Mouse (Mus musculus) induced T-regulatory cell, adult 2 months (primary cell): Measurements from ENCODE around the gene Ergic1.

Experiments used
- DNase-seq: peaks from one replicate; pipeline ENCODE4 v3.0.0-alpha.2; 2012; ENCODE audit warnings: low read depth

Gene Ergic1

DNA sequence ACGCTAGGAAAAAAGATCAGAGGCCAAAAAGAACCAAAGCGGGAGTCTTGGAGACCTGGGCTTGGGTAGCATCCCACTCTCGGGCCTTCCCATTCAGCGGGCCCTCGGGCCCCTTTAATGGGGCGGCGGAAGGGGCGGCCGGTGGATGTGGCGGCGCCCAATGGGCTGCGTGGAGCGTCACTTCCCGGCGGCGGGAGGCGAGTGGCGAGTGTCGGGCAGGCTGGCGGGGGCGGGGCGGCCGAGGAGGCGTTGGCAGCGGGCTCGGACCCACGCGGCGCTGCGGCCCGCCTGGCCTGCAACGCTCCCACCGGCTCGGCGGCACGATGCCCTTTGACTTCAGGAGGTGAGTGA, at the start of gene Ergic1:
Gene Ergic1 (plus strand): TSS at position 200 of the 351 bp plus-strand sequence.
- peak; percentile 92 for DNase-seq

DNA sequence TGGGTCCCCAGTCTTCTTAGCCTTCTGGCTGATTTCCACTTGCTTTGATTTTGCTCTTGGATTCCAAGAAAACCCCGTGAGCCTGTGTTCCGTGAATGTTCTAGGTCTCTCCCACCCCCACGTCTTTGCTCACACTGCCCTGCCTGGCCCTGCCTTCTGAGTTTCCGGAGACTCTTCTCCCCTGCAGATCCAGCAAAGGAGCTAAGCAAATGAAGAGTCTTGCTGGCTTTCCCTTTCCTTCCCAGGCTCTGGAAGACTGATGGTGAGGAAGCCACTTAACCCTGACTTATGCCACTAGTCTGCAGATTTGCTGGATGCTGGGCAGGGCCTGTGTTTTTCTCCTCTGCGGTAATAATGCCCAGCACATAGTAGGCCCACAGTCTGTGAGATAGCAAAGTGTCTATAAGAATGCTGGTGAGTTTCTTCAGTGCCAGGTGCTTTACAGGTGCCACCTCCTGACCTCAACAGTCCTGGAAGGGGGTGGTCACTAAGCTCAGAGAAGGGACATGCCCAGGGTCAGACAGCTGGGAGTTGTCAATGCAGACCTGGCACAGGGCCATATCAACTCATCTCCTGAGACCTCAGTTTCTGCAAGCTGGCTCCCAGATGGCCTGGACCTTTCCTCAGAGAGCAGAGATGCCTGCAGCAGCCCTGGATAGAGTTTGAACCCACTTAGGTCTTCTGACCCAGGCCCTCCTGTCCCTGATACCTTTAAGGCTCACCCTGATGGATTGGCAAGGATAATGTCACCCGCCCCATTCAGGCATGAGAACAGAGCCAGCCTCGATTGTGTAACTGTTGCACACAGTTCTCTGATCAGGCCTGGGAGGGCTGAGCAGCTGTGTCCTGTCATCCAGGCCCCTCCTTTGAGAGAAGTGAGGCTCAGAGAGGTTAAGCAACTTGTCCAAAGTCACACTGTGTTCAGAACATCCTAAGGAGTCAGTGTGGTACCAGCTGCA, 49.2 kb upstream of the Ergic1 start:
- DNase-seq: peak; percentile 9

DNA sequence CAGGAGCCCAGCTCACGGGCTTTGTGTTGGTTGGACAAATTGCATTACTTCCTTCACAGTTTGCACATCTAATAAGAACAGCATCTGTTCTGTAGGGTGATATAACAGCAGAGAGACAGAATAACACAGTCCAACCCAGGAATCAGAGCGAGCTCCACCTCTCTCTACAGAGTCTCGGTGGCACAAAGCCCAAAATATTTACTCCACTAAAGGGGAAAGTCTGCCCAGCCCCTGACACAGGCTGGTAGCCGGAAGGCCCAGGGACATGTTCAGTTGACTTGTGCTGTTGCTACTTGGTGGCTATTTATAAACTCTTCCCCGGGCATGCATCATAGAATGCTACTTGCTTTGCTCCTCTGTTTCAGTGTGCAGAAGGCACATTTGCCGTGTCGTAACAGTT, 48.3 kb upstream of the Ergic1 start:
- DNase-seq: no peak

DNA sequence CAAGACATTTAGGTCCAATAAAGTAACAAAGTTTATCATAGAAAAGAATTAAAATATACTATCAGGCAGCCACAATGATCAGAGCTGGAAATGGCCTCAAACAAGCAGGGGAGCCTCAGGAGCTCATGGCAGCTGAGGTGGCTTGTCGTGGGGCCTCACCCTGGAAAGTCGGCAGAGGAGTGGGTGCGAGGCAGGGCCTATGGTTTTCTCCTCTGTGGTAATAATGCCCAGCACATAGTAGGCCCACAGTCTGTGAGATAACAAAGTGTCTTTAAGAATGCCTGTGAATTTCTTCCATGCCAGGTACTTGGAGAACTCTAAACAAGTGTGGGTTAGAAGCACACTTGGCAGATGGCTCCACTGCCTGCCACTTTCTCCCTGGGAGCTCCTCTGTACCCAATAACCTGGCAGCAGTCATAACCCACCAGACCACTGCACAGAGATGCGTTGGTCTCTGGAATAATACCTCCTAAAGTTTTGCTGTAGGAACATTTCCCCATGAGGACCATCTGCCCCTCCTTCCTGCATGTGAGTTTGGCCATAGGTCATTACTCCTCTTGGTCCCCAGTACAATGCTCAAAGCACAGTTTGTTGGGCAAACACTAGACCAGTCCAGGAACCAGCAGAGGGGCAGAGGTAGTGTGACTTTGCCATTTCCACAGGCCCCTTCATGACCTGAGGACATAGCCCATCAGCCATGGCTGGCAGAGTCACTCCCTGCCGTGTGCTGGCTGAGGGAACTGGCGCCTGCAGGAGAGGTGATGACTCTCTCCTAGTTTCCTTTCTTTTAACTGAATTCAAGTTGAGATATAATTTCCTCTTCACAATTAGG, 47.6 kb upstream of the Ergic1 start:
- DNase-seq: no peak

DNA sequence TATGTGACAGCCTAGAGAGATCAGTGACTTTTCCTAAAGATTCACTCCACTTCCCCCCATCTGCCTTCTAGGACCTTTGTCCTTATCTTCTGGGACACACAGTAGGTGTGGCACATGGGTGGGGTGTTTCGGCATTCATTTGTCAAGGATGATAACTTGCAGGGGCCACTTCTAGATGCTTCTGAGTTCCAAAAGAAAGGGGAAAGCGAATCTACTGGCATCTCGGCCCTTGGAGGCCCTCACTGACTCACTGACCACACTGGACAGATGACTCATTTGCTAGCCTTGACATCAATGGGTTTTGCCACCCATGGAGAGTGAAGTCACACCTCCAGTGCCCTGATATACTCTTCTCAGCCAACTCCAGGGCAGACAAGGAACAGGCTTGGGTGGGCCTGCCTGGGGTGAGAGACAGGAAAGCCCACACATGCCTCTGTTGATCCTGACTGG, 46.7 kb upstream of the Ergic1 start:
- DNase-seq: no peak

DNA sequence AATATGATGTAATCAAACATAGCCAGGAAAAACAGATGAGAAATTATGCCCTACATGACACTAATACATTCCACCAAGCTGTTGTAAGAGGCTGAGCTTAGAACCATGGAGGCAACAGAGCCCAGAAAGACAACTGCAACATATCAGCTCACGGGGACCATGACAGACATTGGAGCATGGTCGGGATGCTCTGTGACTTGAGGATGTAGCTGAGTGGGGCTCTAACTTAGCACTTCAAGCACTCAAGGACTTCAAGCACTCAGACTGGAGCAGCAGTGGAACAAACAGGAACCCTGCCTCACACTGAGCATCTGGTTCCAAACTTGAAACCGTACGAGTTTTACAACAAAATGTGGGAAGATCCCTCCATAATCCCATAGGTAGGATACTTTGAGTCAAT, 45.6 kb upstream of the Ergic1 start:
- peak; percentile 9 for DNase-seq

DNA sequence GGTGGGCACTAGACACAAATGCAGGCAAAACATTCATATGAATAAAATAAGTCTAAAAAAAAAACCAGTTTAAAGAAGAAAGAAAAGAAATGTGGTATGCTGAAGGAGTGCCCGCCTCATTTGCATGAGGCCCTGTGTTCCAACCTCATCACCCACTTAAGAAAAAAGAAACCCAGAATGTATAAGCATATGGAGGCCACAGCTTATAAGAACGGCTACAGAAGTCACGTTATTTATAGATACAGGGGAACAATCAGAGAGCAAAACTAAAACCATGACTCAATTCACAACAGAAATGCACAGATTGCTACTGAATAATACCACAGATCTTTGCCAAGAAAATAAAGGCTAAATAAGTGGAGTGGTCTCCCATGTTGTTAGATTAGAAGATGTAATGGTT, 43.0 kb upstream of the Ergic1 start:
- DNase-seq: peak; percentile 50

DNA sequence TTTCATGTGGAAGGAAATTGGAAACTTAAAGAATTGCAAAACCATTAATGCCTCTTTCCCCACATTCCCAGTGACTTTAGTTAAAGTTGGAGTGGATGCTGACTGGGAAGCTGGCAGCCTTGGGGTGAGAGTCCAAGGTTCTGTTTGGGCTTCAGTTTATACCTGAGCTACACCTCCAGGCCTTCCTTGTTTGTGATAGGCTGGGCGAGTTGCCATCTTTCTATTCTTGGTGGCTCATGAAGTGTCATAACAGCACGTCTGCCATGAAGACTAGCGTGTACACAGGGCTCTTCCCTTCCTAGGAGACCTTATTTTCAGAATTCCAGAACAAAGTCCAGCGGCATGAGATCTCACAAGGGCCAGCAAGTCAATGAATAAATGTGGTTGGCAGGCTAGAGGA, 38.6 kb upstream of the Ergic1 start:
- DNase-seq: no peak

DNA sequence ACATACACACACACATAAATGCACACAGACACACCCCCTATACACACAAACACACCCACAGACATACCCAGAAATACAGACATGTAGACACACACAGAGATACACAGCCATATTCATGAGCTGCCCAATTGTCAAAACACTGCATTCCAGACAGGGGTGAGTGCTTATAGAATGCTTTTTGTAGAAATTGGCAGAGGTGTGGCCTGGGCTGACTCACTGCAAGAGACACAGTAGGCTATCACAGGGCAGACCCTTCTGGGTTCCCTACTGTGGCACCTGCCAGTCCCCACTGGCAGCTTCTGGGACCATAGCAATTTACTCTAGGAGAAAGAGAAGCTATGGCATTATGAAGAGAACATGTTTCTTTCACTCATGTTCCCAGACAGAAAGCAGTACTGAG, 37.0 kb upstream of the Ergic1 start:
- no peak for DNase-seq

DNA sequence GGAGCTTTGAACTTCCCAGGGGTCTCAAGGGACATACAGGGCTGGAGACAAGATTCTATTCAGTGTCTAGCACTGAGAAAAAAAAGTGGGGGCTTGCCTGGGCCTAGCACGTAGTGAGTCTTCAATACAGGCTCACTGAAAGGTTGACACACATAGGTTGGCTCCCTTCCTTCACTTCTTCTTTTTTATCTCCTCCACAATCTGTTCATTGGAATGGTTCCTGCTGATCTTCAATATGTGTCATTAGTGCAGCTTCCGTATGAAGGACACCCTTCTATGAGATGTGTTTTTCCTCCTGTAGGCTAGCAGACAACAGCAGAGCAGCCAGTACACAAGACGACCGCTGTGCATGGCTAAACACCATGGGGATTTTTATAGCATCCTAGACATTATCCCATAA, 36.5 kb upstream of the Ergic1 start:
- DNase-seq: no peak

DNA sequence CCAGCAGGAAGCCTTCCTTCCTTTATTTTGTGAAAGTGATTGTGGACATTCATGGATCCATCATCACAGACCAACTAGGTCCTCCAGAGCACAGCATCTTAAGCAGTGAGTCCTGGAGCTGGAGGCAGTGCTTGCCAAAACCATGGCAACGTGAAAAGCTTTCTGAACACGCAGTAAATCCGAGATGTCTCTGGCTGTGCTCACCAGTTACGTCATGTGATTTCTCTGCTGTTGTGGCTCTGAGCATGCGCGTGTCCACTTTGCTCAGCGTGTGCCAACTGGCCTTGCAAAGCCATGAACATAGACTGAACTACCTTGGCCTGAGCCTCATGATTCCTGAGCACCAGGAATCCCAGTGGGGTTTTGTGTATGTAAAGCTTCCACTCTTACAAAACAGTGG, 36.0 kb upstream of the Ergic1 start:
- DNase-seq: no peak

DNA sequence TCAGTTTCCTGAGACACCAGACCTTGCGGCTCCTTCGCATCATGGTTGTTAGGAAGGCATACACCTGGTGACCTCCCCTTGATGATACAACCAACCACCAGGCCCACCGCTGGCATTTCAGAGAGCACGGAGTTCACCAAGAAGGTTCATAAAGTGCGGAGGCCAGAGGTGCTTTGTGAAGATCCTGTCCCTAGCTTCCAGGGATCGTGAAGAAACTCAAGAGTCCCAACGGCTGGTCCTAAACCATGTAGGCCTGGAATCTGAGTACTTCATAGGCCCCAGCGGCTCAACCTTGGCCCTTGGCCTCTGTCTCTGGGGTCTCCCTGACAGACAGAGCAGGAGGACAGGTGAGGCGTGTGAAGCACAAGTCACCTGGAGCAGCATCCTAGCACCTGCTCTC, 34.0 kb upstream of the Ergic1 start:
- DNase-seq: no peak

DNA sequence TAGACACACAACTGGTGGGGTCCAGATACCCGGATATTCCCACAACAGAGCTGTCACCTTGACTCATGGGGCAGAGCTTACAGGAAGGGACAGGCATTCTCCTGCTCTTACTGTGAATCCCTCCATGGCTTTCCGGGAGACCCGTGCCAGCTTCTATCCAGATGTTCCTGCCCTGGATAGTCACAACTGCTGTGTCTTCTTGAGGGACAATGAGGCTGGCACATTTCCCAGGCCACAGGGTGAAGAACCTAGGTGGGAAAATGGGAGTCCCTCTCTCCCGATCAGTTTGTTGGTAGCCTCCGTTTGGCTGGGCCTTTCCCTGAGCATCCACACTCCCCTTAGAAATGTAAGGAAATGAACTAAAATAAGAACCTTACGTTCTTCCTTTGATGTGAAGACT, 32.5 kb upstream of the Ergic1 start:
- no peak for DNase-seq

DNA sequence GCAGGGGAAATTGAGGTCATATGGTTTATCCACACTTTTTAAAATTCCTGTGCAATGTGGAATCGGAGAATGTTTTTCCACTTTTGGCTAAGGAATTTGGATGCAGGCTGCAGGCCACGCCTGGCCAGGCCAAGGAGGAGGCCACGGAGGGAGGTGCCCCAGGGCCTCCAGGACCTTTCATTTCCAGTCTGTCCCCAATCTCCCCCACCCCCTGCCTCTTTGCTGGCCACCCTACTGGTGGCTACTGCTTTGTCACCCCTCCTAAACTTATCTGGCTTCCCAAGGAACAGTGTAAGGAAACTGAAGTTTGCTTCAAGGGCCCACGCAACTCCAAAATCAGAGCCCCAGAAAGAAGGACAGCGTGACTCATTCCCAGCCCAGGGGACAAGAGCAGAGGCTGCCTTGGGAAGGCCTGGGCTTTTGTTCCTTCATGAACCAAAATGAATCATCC, 31.5 kb upstream of the Ergic1 start:
- DNase-seq: no peak

DNA sequence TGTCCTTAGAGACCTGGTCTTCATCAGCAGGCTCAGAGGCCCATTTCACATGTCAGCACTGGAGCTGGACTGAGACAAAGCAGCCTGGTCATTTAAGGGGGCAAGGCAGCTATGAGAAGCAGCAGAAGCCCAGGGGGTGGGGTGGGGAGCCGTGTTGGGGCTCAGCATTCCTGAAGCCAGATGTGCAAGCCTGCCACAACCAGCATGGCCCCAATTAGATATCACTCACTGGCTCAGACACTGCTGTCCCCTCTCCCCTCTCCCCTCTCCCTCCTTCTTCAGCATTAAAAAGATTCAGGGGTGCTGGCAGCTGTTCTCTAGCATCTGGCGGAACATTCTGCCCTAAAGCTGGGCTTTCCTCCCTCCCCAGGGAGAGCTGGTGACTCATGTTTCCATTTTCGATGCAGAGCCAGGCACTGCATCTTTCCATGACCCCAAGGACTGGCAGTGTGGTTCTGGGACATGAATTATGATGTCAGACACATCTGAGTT, 30.7 kb upstream of the Ergic1 start:
- peak; percentile 71 for DNase-seq

DNA sequence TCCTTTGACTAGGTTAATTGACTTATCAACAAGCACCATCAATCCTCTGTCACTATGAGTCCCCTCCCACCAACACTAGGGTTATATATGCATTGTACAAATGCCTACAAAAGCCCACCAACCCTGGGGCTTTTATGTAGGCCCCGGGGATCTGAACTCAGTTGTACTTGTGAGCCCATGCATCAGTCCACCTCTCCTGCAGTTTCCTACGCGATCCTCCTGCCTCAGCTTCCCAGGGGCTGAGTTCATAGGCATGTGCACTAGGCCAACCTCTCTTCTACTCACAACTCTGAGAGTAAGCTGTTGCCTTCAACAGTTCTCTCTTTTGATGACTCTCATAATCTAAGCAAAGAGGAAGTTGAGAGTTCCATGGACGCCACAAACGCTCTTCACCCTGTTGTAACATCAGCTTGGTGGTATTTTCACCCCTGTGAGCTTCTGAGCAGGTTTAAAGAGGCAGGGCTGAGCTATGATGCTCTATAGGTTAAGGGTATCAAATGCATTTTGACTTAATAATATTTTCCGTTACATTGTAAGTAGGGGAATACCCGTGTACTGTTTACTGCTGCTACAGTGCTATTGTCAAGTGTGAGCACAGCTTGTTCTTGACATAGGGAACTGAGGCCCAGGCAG, 29.8 kb upstream of the Ergic1 start:
- peak; percentile 90 for DNase-seq

DNA sequence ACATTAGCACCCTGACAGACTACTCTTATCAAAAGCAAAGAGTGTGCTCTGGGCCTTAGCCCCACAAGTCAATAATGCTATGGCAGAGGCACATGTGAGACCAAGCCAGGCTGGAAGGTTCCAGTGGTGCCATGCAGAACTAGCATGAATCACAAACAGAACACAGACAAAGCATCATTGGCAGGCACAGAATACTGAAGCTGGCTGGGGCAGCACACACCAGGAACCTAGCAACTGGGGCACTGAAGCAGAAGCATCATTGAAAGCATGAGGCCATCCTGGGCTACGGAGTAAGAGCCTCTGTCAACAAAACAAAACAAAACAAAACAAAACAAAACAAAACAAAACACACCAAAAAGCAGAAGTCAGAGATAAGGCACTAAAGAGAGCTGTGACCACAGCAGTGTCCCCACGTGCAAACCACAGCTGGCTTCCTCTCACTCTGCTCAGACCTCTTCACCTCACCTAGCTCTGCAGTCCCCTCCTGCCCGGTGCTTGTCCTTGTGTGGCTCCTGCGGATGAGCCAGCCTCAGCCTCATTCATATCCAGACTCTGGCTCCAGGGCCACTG, 28.7 kb upstream of the Ergic1 start:
- DNase-seq: peak; percentile 78

DNA sequence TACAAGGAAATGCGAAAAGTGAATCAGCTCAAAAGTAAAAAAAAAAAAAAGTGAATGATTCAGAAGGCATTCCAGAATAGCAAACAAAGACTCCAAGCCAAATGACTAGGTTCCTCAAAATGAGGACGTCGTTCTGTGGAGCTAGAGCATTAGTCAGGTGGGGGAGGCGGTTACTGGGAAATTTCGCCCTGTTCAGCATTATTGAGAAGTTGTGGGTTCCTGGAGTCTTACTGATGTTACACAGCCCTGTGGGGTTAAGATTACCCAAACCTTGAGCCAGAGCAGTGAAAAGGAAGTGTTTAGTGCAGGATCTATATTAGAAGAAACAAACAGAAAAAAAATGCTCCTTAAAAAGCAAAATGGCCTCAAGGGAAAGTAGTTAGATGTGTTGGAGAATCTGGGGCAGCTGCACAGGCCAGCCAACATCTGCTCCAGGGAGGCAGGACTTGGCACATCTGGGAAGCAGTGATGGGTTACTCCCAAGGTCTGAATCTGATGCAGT, 27.4 kb upstream of the Ergic1 start:
- peak; percentile 51 for DNase-seq

DNA sequence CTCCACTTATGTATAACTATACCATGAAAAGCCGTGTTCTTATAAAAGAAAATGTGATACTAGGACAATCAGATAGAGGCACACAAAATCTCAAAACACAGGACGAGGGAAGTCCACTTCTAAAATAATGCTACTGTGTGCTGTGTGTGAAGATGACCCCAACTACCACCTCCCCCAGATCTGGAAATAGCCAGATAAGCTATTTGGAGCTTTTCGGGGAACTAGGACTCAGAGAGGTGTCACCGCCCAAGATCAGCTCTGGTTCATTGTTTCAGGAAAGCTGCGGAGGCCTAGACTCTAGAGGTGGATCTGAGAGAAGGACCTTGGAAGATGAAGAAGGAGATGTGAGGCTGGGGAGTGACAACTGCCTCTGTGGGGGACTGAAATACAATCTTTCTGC, 26.6 kb upstream of the Ergic1 start:
- DNase-seq: no peak

DNA sequence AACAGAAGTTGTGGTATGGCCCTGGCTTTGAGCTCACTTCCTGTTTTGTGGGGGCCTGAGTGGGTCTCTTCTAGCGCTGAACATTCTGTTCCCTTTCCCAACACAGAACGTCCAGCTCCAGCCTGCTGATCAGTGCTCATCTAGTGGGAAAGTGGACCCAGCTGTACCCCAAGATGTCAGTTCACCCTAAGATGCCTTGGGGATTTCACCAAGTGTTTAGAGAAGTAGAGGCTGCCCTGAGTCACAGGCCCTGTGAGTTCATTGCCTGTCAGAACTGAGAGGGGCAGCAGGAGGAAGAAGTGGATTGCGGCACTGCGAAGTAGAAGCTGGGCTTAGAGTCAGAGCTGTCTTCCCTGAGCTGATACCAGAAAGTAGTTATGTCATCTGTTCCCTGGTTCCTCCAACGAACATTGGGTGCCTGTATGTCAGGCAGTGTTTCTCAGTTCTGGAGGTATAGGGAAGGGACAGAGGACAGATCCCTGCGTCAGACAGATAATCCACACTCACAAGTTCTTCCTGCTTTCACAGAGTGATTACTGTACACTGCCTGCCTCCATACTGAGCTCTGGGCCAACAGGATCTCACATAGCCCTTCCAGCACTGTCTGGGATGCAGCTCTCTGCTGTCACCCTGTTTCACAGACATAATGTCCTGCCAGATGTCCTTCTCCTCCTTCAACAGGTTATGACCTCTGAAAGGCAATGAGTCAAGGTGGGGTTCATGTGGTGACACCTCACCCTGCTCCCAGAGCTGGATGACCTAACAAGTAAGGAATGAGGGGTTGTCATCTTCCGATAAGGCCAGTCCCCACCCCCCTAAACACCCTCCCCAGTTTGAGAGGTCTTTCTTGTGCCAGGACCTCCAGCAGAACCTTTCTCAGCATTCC, 25.8 kb upstream of the Ergic1 start:
- DNase-seq: no peak
